Mouse (Mus musculus) lung, adult 2 months (tissue): ENCODE data around the gene 4930432K21Rik. TPM values are rescaled to one million over a fixed set of nuclear protein-coding genes. Genes with fewer than 3 reads are reported as not detected.

Source experiments
- DNase-seq: peaks from one replicate; pipeline ENCODE4 v3.0.0; 2022
- H3K4me1 ChIP-seq: fragments of 200-500 bp; 2 replicates; pipeline ENCODE4 v1.6.1; 2011; ENCODE audit warnings: low read length; ENCODE audit not compliant: control insufficient read depth, insufficient read depth
- H3K4me3 ChIP-seq: fragments of 200-500 bp; replicated peaks from 2 replicates; pipeline ENCODE3; 2011; ENCODE audit warnings: low read depth, mild to moderate bottlenecking, control low read depth, low read length; ENCODE audit errors: extremely low read depth
- CTCF ChIP-seq: fragments of 200-500 bp; IDR thresholded peaks from 2 replicates; pipeline ENCODE4 v1.5.1; 2011; ENCODE audit warnings: mild to moderate bottlenecking, low read length, control low read depth; ENCODE audit not compliant: insufficient read depth
- POLR2A ChIP-seq: fragments of 200-500 bp; IDR thresholded peaks from 2 replicates; pipeline ENCODE4 v1.6.1; 2011; ENCODE audit warnings: low read depth, mild to moderate bottlenecking, control low read depth, low read length, borderline replicate concordance; ENCODE audit errors: extremely low read depth
- WGBS: fragments of 180-500 bp; shearing (Covaris S2); methylation state at CpG from one replicate; pipeline ENCODE4 v1.1.7; 2018; 5-methylcytosine and 5-hydroxymethylcytosine counted together
- polyA plus RNA-seq: library from polyadenylated mRNA; depleted of rRNA; stranded (reverse); fragments of >200 nt; gene quantifications from 2 replicates; pipeline ENCODE4 v1.2.3, GENCODE M21; 2012

4930432K21Rik gene
- polyA plus RNA-seq, 1 experiment, result 1.0 TPM

- H3K4me3 ChIP-seq, result no peak overlapping the region
- no peak for TF ChIP-seq CTCF
- no peak for TF ChIP-seq POLR2A
- DNase-seq, result no peak
- 85% methylated on average over 8 of the region's 8 CpGs for WGBS
- H3K4me1 ChIP-seq, result peaks cover 6% of the 10 kb centered on the region
These were observed 3.1 kb upstream of the 4930432K21Rik start for GRCm38 (mm10) chr8:84144636-84145245.

- WGBS, result 5% methylated on average over 14 of the region's 14 CpGs
- Histone ChIP-seq H3K4me3 (peak overlapping the region; percentile 92), H3K4me1 (peaks cover 6% of the 10 kb centered on the region)
- no peak for TF ChIP-seq CTCF
- TF ChIP-seq POLR2A, result no peak
- DNase-seq, result no peak
These were observed 480 bp upstream of the 4930432K21Rik start for GRCm38 (mm10) chr8:84147324-84147766.

- 65% methylated on average over 5 of the region's 5 CpGs for WGBS
- no peak for DNase-seq
- H3K4me3 ChIP-seq, result no peak overlapping the region
These were observed 666 bp downstream of the 4930432K21Rik start for GRCm38 (mm10) chr8:84148531-84148850.

GRCm38 (mm10) chr8:84149181-84149580, 1.4 kb downstream of the 4930432K21Rik start:
- Histone ChIP-seq H3K4me3 (no peak overlapping the region), H3K4me1 (peaks cover 6% of the 10 kb centered on the region)
- no peak for TF ChIP-seq POLR2A
- TF ChIP-seq CTCF, result no peak
- 67% methylated on average over 3 of the region's 3 CpGs for WGBS
- no peak for DNase-seq

More at GRCm38 (mm10) chr8:84148531-84148850, 666 bp downstream of the 4930432K21Rik start:
- peaks cover 6% of the 10 kb centered on the region for H3K4me1 ChIP-seq
- TF ChIP-seq POLR2A (no peak), CTCF (no peak)

- TF ChIP-seq CTCF (no peak), POLR2A (no peak)
- 94% methylated on average over 4 of the region's 4 CpGs for WGBS
- no peaks in the 10 kb centered on the region for H3K4me1 ChIP-seq
- DNase-seq, result no peak
- H3K4me3 ChIP-seq, result no peak overlapping the region
These were observed 9.8 kb downstream of the 4930432K21Rik start for GRCm38 (mm10) chr8:84157620-84158019.

- DNase-seq, result no peak
- TF ChIP-seq CTCF (no peak), POLR2A (no peak)
- WGBS, result 95% methylated on average over 2 of the region's 2 CpGs
- Histone ChIP-seq H3K4me1 (no peaks in the 10 kb centered on the region), H3K4me3 (no peak overlapping the region)
These were observed 19.9 kb downstream of the 4930432K21Rik start for GRCm38 (mm10) chr8:84167696-84168095.

GRCm38 (mm10) chr8:84170096-84170495, 22.3 kb downstream of the 4930432K21Rik start:
- no peaks in the 10 kb centered on the region for H3K4me1 ChIP-seq
- DNase-seq, result no peak
- 74% methylated on average over 5 of the region's 5 CpGs for WGBS
- TF ChIP-seq POLR2A (no peak), CTCF (no peak)
- no peak overlapping the region for H3K4me3 ChIP-seq

GRCm38 (mm10) chr8:84173861-84174260, 26.0 kb downstream of the 4930432K21Rik start:
- no peak for TF ChIP-seq POLR2A
- peak; percentile 19; the same call in 1 of the 2 replicates for TF ChIP-seq CTCF
- DNase-seq, result no peak
- 86% methylated on average over 6 of the region's 6 CpGs for WGBS
- no peak overlapping the region for H3K4me3 ChIP-seq
- no peaks in the 10 kb centered on the region for H3K4me1 ChIP-seq

- TF ChIP-seq CTCF, result no peak
- TF ChIP-seq POLR2A, result no peak
- DNase-seq, result no peak
- WGBS, result 23% methylated on average over 3 of the region's 3 CpGs
These were observed 28.7 kb downstream of the 4930432K21Rik start for GRCm38 (mm10) chr8:84176560-84176959.

GRCm38 (mm10) chr8:84177405-84177804, 29.6 kb downstream of the 4930432K21Rik start:
- TF ChIP-seq CTCF, result no peak
- TF ChIP-seq POLR2A, result no peak
- Histone ChIP-seq H3K4me1 (peaks cover 5% of the 10 kb centered on the region), H3K4me3 (no peak overlapping the region)
- WGBS, result 84% methylated on average over 3 of the region's 3 CpGs
- no peak for DNase-seq

More at GRCm38 (mm10) chr8:84176560-84176959, 28.7 kb downstream of the 4930432K21Rik start:
- H3K4me1 ChIP-seq, result peaks cover 5% of the 10 kb centered on the region
- no peak overlapping the region for H3K4me3 ChIP-seq

GRCm38 (mm10) chr8:84178592-84178991, 30.8 kb downstream of the 4930432K21Rik start:
- 84% methylated on average over 8 of the region's 8 CpGs for WGBS

More at GRCm38 (mm10) chr8:84178592-84178991, 30.8 kb downstream of the 4930432K21Rik start:
- Histone ChIP-seq H3K4me3 (no peak overlapping the region), H3K4me1 (peaks cover 11% of the 10 kb centered on the region)
- no peak for DNase-seq
- no peak for TF ChIP-seq CTCF
- TF ChIP-seq POLR2A, result no peak
